Mouse (Mus musculus) neural tube, embryonic 14.5 days (tissue): ENCODE results near the gene Ppef1. TPM values are rescaled to one million over a fixed set of nuclear protein-coding genes. Genes with fewer than 3 reads are reported as not detected.

ENCODE experiments used
- ATAC-seq: fragments of 200-750 bp; cut with Nextera tagmentation; 2 replicates; pipeline ENCODE4 v1.8.0; 2017; ENCODE audit warnings: low read depth, mild to moderate bottlenecking, moderate TSS enrichment, moderate library complexity
- H3K27ac ChIP-seq: fragments of 300-500 bp; sonication (generic); 2 replicates; pipeline ENCODE4 v1.5.1; 2014; ENCODE audit warnings: low read depth, mild to moderate bottlenecking, control low read depth, low read length, moderate library complexity, mixed read lengths
- H3K27me3 ChIP-seq: fragments of 300-500 bp; sonication (generic); 2 replicates; pipeline ENCODE4 v1.6.1; 2014; ENCODE audit warnings: low read length; ENCODE audit not compliant: control insufficient read depth, insufficient read depth
- H3K36me3 ChIP-seq: fragments of 300-500 bp; sonication (generic); 2 replicates; pipeline ENCODE4 v1.6.1; 2014; ENCODE audit warnings: low read length, mixed read lengths; ENCODE audit not compliant: control insufficient read depth, insufficient read depth
- H3K4me1 ChIP-seq: fragments of 300-500 bp; sonication (generic); 2 replicates; pipeline ENCODE4 v1.6.1; 2014; ENCODE audit warnings: low read length; ENCODE audit not compliant: control insufficient read depth, insufficient read depth
- H3K4me2 ChIP-seq: fragments of 300-500 bp; sonication (generic); 2 replicates; pipeline ENCODE4 v1.6.1; 2014; ENCODE audit warnings: mild to moderate bottlenecking, low read depth, low read length, control low read depth
- H3K4me3 ChIP-seq: fragments of 300-500 bp; sonication (generic); 2 replicates; pipeline ENCODE4 v1.5.1; 2014; ENCODE audit warnings: low read depth, low read length, control low read depth, mixed read lengths
- H3K9ac ChIP-seq: fragments of 300-500 bp; sonication (generic); replicated peaks from 2 replicates; pipeline ENCODE4 v1.6.1; 2014; ENCODE audit warnings: low read depth, mild to moderate bottlenecking, control low read depth, low read length, mixed read lengths
- H3K9me3 ChIP-seq: fragments of 300-500 bp; sonication (generic); 2 replicates; pipeline ENCODE4 v1.6.1; 2016; ENCODE audit warnings: low read length; ENCODE audit not compliant: control insufficient read depth
- WGBS: fragments of 180-500 bp; shearing (Covaris S2); extraction: QIAGEN DNeasy Blood & Tissue Kit; methylation state at CpG from one replicate; pipeline ENCODE4 v1.1.7; 2014; 5-methylcytosine and 5-hydroxymethylcytosine counted together
- polyA plus RNA-seq: library from polyadenylated mRNA; unstranded; fragments of >200 nt; fragmentation: Nextera tagmentation; extraction: Ambion mirVana; gene quantifications from 2 replicates; pipeline ENCODE4 v1.2.1, GENCODE M21; 2014

Ppef1 gene
- polyA plus RNA-seq, 1 experiment from 2014 or later, result 3.2 TPM

- Histone ChIP-seq H3K4me2 (no peak overlapping the region), H3K9me3 (no peaks in the 10 kb centered on the region), H3K36me3 (no peaks in the 10 kb centered on the region), H3K27ac (no peak overlapping the region), H3K27me3 (no peaks in the 10 kb centered on the region; the same call in 1 of the 2 replicates), H3K4me1 (no peaks in the 10 kb centered on the region), H3K9ac (no peak overlapping the region), H3K4me3 (no peak overlapping the region)
- ATAC-seq, result no peak
- WGBS, result 92% methylated on average over 4 of the region's 4 CpGs
These were observed 151.3 kb downstream of the Ppef1 start for GRCm38 (mm10) chrX:160584148-160584838.

GRCm38 (mm10) chrX:160583589-160583988 is 152.0 kb downstream of the Ppef1 start:
- no peaks in the 10 kb centered on the region; the same call in 1 of the 2 replicates for H3K27me3 ChIP-seq
- no peak overlapping the region for H3K9ac ChIP-seq
- no peaks in the 10 kb centered on the region for H3K4me1 ChIP-seq
- WGBS, result 76% methylated on average over 5 of the region's 5 CpGs
- peak; percentile 77; the same call in 1 of the 2 replicates for ATAC-seq
- H3K36me3 ChIP-seq, result no peaks in the 10 kb centered on the region
- H3K4me2 ChIP-seq, result no peak overlapping the region
- no peaks in the 10 kb centered on the region for H3K9me3 ChIP-seq
- no peak overlapping the region for H3K27ac ChIP-seq
- no peak overlapping the region for H3K4me3 ChIP-seq

Other genes starting within 250 kb of the Ppef1 start
- gene Phka2, start 233.6 kb downstream of the Ppef1 start, polyA plus RNA-seq, result 15.9 and 16.5 TPM in 2 replicates
- 0.04 and 0.08 TPM in 2 replicates for gene Rs1, start 32.2 kb upstream of the Ppef1 start, polyA plus RNA-seq
- 0.16 and 0.17 TPM in 2 replicates for gene Gja6, start 171.3 kb upstream of the Ppef1 start, polyA plus RNA-seq